Mouse (Mus musculus) T-helper 2 cell (primary cell): Measurements from ENCODE around the gene Gm49337.

Source experiments
- in situ Hi-C: fragments of 300-600 bp; cut with MboI, MseI; formaldehyde crosslinking; loops from one replicate; pipeline ENCODE4 v1.15.1; 2025; ENCODE audit warnings: high pct_unique_total_duplicates

Gm49337 gene

GRCm38 (mm10) chr4:116173072-116173471, at the start of gene Gm49337, which contains the start of gene 1700042G07Rik:
Gene Gm49337 (plus strand): TSS chr4:116173384.
Gene 1700042G07Rik (plus strand): TSS chr4:116173372.
- in situ Hi-C loops: no loop called here

GRCm38 (mm10) chr4:116123602-116124519, 49.3 kb upstream of the Gm49337 start, which contains the start of the genes Rad54l and Pomgnt1:
Gene Rad54l (minus strand): TSS chr4:116123690.
Gene Pomgnt1 (plus strand): TSS chr4:116123840.
- in situ Hi-C loops: no loop called here

GRCm38 (mm10) chr4:116125803-116126386, 47.3 kb upstream of the Gm49337 start:
- in situ Hi-C loops: no loop called here

GRCm38 (mm10) chr4:116127956-116128355, 45.2 kb upstream of the Gm49337 start:
- in situ Hi-C loops: no loop called here

GRCm38 (mm10) chr4:116133126-116133525, 40.1 kb upstream of the Gm49337 start:
- in situ Hi-C loops: no loop called here

- in situ Hi-C loops: no loop called here
Observed at GRCm38 (mm10) chr4:116134990-116135389, 38.2 kb upstream of the Gm49337 start.

- in situ Hi-C loops: no loop called here
Observed at GRCm38 (mm10) chr4:116137421-116137996, 35.7 kb upstream of the Gm49337 start.

- in situ Hi-C loops: no loop called here
Observed at GRCm38 (mm10) chr4:116140801-116141574, 32.2 kb upstream of the Gm49337 start.

- in situ Hi-C loops: no loop called here
Observed at GRCm38 (mm10) chr4:116141736-116142135, 31.4 kb upstream of the Gm49337 start.

GRCm38 (mm10) chr4:116142269-116142668, 30.9 kb upstream of the Gm49337 start:
- in situ Hi-C loops: no loop called here

- in situ Hi-C loops: no loop called here
Observed at GRCm38 (mm10) chr4:116143317-116143811, 29.8 kb upstream of the Gm49337 start.

- in situ Hi-C loops: no loop called here
Observed at GRCm38 (mm10) chr4:116143891-116144717, 29.1 kb upstream of the Gm49337 start.

- in situ Hi-C loops: no loop called here
Observed at GRCm38 (mm10) chr4:116149812-116150155, 23.4 kb upstream of the Gm49337 start.

- in situ Hi-C loops: no loop called here
Observed at GRCm38 (mm10) chr4:116150156-116150861, 22.9 kb upstream of the Gm49337 start.

- in situ Hi-C loops: no loop called here
Observed at GRCm38 (mm10) chr4:116150862-116151221, 22.3 kb upstream of the Gm49337 start.

- in situ Hi-C loops: no loop called here
Observed at GRCm38 (mm10) chr4:116151238-116151637, 21.9 kb upstream of the Gm49337 start, which contains the start of gene Lurap1. Gene Lurap1 (minus strand): TSS chr4:116151338.

GRCm38 (mm10) chr4:116152702-116153101, 20.5 kb upstream of the Gm49337 start:
- in situ Hi-C loops: no loop called here

- in situ Hi-C loops: no loop called here
Observed at GRCm38 (mm10) chr4:116157882-116158281, 15.3 kb upstream of the Gm49337 start.

GRCm38 (mm10) chr4:116159912-116160311, 13.3 kb upstream of the Gm49337 start:
- in situ Hi-C loops: no loop called here

- in situ Hi-C loops: no loop called here
Observed at GRCm38 (mm10) chr4:116160769-116161168, 12.4 kb upstream of the Gm49337 start.
